Comparison of ENCODE assay signal across 8 mouse cellular contexts in the genomic region with DNA sequence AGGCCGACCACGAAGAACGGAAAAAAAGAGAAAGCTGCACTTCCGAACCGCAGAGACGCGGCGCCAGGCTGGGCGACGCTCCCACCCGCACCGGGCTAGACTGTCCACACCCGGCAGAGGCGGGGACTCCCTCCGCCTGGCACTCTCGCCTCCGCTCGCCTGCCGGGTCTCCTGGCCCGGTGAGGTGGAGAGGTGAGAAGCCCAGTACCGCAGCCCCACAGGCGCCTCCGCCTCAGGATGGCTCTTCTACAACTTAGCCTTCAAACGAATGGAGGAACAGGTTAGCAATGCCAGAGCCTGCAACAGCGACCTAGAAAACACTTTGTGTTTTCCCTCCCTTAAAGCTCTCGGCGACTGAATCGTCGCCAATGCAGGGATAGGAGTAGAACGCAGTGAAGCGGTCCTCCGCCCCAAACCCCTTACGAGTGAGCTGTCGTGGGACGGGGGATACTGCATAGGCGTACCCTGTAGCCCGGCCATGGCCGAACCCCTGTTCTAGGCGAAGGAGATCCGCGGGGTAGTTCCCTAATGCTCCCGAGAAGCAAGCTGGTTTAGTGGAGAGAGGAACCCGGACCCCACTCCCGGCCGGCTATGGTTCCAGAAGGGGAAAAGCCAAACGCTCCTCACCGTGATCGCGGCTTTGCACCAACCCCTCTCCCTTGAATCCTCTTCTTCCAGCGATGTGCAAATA. TPM values are rescaled to one million over a fixed set of nuclear protein-coding genes. Genes with fewer than 3 reads are reported as not detected.
DNase-seq lines count a peak whose midpoint lies in the region; ATAC-seq and TF ChIP-seq lines count a peak whose summit lies in the region.

No protein-coding gene starts in this region.

- peak overlapping the region; percentile 84 for H3K4me2 ChIP-seq in forebrain, embryonic 11.5 days (ENCODE audit: low read depth, low read length, severe bottlenecking)
- peak overlapping the region; percentile 86 for H3K4me2 ChIP-seq in heart, postnatal 0 days (ENCODE audit: low read depth, low read length)
- peak overlapping the region; percentile 98 for H3K4me2 ChIP-seq in neural tube, embryonic 14.5 days (ENCODE audit: low read depth, low read length)

- WGBS in forebrain, embryonic 11.5 days = under 1% methylated on average over 50 of the region's 50 CpGs
- WGBS in heart, postnatal 0 days = under 1% methylated on average over 49 of the region's 50 CpGs
- under 1% methylated on average over 50 of the region's 50 CpGs for WGBS in lung, adult 2 months
- WGBS in neural tube, embryonic 14.5 days = under 1% methylated on average over 50 of the region's 50 CpGs
- under 1% methylated on average over 50 of the region's 50 CpGs for WGBS in thymus, adult 2 months

- no peaks in the 10 kb centered on the region; the same call in 1 of the 2 replicates for H3K4me1 ChIP-seq in forebrain, embryonic 11.5 days (replicated peaks; ENCODE audit: control insufficient read depth, insufficient read depth, low read length)
- H3K4me1 ChIP-seq in heart, postnatal 0 days (ENCODE audit: control insufficient read depth, insufficient read depth) = peaks cover 10% of the 10 kb centered on the region; the same call in 1 of the 2 replicates
- H3K4me1 ChIP-seq in lung, adult 2 months (ENCODE audit: control insufficient read depth, insufficient read depth, low read length) = peaks cover 17% of the 10 kb centered on the region
- peaks cover 17% of the 10 kb centered on the region for H3K4me1 ChIP-seq in neural tube, embryonic 14.5 days (ENCODE audit: control insufficient read depth, insufficient read depth, low read length)
- peaks cover 16% of the 10 kb centered on the region for H3K4me1 ChIP-seq in thymus, adult 2 months (replicated peaks; ENCODE audit: control insufficient read depth, insufficient read depth, low read length)

- no peak for ATAC-seq in forebrain, embryonic 11.5 days (replicated peaks; ENCODE audit: low FRiP score)
- ATAC-seq in heart, postnatal 0 days (ENCODE audit: insufficient read depth, low read depth) = no peak
- peak; percentile 7; the same call in 1 of the 2 replicates for ATAC-seq in neural tube, embryonic 14.5 days (ENCODE audit: low read depth)

- no peaks in the 10 kb centered on the region for H3K36me3 ChIP-seq in forebrain, embryonic 11.5 days (ENCODE audit: control insufficient read depth, insufficient read depth, low read length)
- peaks cover 7% of the 10 kb centered on the region; the same call in 1 of the 2 replicates for H3K36me3 ChIP-seq in heart, postnatal 0 days (replicated peaks; ENCODE audit: control insufficient read depth, insufficient read depth, low read length)
- H3K36me3 ChIP-seq in neural tube, embryonic 14.5 days (ENCODE audit: control insufficient read depth, insufficient read depth, low read length) = no peaks in the 10 kb centered on the region
- no peaks in the 10 kb centered on the region for H3K36me3 ChIP-seq in thymus, adult 2 months (ENCODE audit: control insufficient read depth, insufficient read depth, low read length)

- no peaks in the 10 kb centered on the region for H3K9me3 ChIP-seq in forebrain, embryonic 11.5 days (ENCODE audit: control insufficient read depth, low read length)
- H3K9me3 ChIP-seq in heart, postnatal 0 days (replicated peaks; ENCODE audit: control insufficient read depth, low read length) = no peaks in the 10 kb centered on the region
- no peaks in the 10 kb centered on the region for H3K9me3 ChIP-seq in neural tube, embryonic 14.5 days (ENCODE audit: control insufficient read depth, low read length)

- TF ChIP-seq POLR2A in brain, embryonic 14.5 days (IDR thresholded peaks at IDR 0.05; ENCODE audit: borderline replicate concordance, extremely low read depth, insufficient read depth, insufficient read length, poor library complexity, severe bottlenecking) = no peak
- TF ChIP-seq POLR2A in lung, adult 2 months (IDR thresholded peaks at IDR 0.05; ENCODE audit: borderline replicate concordance, extremely low read depth, low read depth, low read length) = peak; percentile 42; the same call in 1 of the 2 replicates
- TF ChIP-seq POLR2A in thymus, adult 2 months (IDR thresholded peaks at IDR 0.05; ENCODE audit: control insufficient read depth, extremely low read depth, insufficient read depth, low read length, poor library complexity) = no peak

- peak overlapping the region; percentile 79 for H3K4me3 ChIP-seq in forebrain, embryonic 11.5 days (ENCODE audit: low read depth, low read length)
- peak overlapping the region; percentile 91 for H3K4me3 ChIP-seq in heart, postnatal 0 days (ENCODE audit: low read depth, low read length)
- H3K4me3 ChIP-seq in lung, adult 2 months (replicated peaks; ENCODE audit: extremely low read depth, low read depth, low read length) = peak overlapping the region; percentile 87
- peak overlapping the region; percentile 84 for H3K4me3 ChIP-seq in neural tube, embryonic 14.5 days (ENCODE audit: low read depth, low read length)
- H3K4me3 ChIP-seq in thymus, adult 2 months (ENCODE audit: control insufficient read depth, insufficient read depth, low read length) = peak overlapping the region; percentile 52

- no peak for TF ChIP-seq CTCF in brain, embryonic 14.5 days (IDR thresholded peaks at IDR 0.05; ENCODE audit: borderline replicate concordance, extremely low read depth, insufficient read depth, insufficient read length)
- TF ChIP-seq CTCF in heart, postnatal 0 days (IDR thresholded peaks at IDR 0.05; ENCODE audit: low read depth) = no peak
- TF ChIP-seq CTCF in lung, adult 2 months (IDR thresholded peaks at IDR 0.05; ENCODE audit: insufficient read depth, low read length) = no peak
- TF ChIP-seq CTCF in thymus, adult 2 months (IDR thresholded peaks at IDR 0.05; ENCODE audit: borderline replicate concordance, control insufficient read depth, extremely low read depth, insufficient read depth, low read length, poor library complexity) = no peak

- peak overlapping the region; percentile 98 for H3K27ac ChIP-seq in forebrain, embryonic 11.5 days (ENCODE audit: low read depth, low read length)
- H3K27ac ChIP-seq in heart, postnatal 0 days (ENCODE audit: low read depth) = peak overlapping the region; percentile 99
- H3K27ac ChIP-seq in neural tube, embryonic 14.5 days (ENCODE audit: low read depth, low read length) = peak overlapping the region; percentile 97
- H3K27ac ChIP-seq in thymus, adult 2 months (ENCODE audit: control insufficient read depth, insufficient read depth, low read length) = peak overlapping the region; percentile 13; the same call in 1 of the 2 replicates

- peak; percentile 39 to 51 for DNase-seq in B cell, adult 2 months
- DNase-seq in brain, embryonic 14.5 days (ENCODE audit: low read depth) = peak; percentile 71
- peak; percentile 76 for DNase-seq in forebrain, embryonic 11.5 days (ENCODE audit: low spot score)
- peak; percentile 62 for DNase-seq in heart, postnatal 0 days (ENCODE audit: low spot score)
- peak; percentile 63 to 75 for DNase-seq in kidney, postnatal 4 days
- DNase-seq in lung, adult 2 months = peak; percentile 73
- DNase-seq in thymus, adult 2 months = peak; percentile 24

- peak overlapping the region; percentile 94 for H3K9ac ChIP-seq in forebrain, embryonic 11.5 days (ENCODE audit: low read length)
- H3K9ac ChIP-seq in heart, postnatal 0 days (replicated peaks; ENCODE audit: low read depth, low read length) = peak overlapping the region; percentile 97
- H3K9ac ChIP-seq in neural tube, embryonic 14.5 days (replicated peaks; ENCODE audit: low read depth, low read length) = peak overlapping the region; percentile 83

- no peaks in the 10 kb centered on the region for H3K27me3 ChIP-seq in forebrain, embryonic 11.5 days (ENCODE audit: control insufficient read depth, insufficient read depth, low read length)
- no peaks in the 10 kb centered on the region for H3K27me3 ChIP-seq in heart, postnatal 0 days (ENCODE audit: control insufficient read depth, insufficient read depth, low read length)
- no peaks in the 10 kb centered on the region for H3K27me3 ChIP-seq in neural tube, embryonic 14.5 days (ENCODE audit: control insufficient read depth, insufficient read depth, low read length)
- peaks cover 10% of the 10 kb centered on the region; the same call in 1 of the 2 replicates for H3K27me3 ChIP-seq in thymus, adult 2 months (ENCODE audit: control insufficient read depth, insufficient read depth, low read length)

- no peak for TF ChIP-seq EP300 in heart, postnatal 0 days (IDR thresholded peaks at IDR 0.05; ENCODE audit: low read depth)

RNA-seq across cellular contexts. Expression of a gene that starts 0.5 kb away (rescaled TPM):
- polyA plus RNA-seq in brain, embryonic 14.5 days (2012; rRNA removed) = 11.3 and 20.5 TPM in 2 replicates
- polyA plus RNA-seq in forebrain, embryonic 11.5 days (2014; fragmentation: Nextera tagmentation; extraction: Ambion mirVana) = 22.2 and 24.4 TPM in 2 replicates
- total RNA-seq in heart, postnatal 0 days (2014; rRNA removed; ENCODE audit: low replicate concordance) = 30.3 and 39.8 TPM in 2 replicates
- 69.7 and 73.9 TPM in 2 replicates for polyA plus RNA-seq in heart, postnatal 0 days (2015; fragmentation: Nextera tagmentation; extraction: Ambion mirVana)
- 27.3 and 27.8 TPM in 2 replicates for polyA plus RNA-seq in lung, adult 2 months (2012; rRNA removed)
- polyA plus RNA-seq in neural tube, embryonic 14.5 days (2014; fragmentation: Nextera tagmentation; extraction: Ambion mirVana) = 36.7 and 39.8 TPM in 2 replicates
- 5.9 and 7.3 TPM in 2 replicates for polyA plus RNA-seq in thymus, adult 2 months (2012; rRNA removed)

Comparison
In these comparisons a context has a peak if more than half of its experiments do, and no peak if none do; other contexts are left out.
1. DNase-seq: peak in every context shown above with its lines; median percentile 76 in forebrain, embryonic 11.5 days; 73 in lung, adult 2 months; 71 in brain, embryonic 14.5 days; 69 in kidney, postnatal 4 days; 62 in heart, postnatal 0 days; 45 in B cell, adult 2 months; 24 in thymus, adult 2 months.
2. H3K27ac ChIP-seq: peak in every context shown above with its lines; median percentile 99 in heart, postnatal 0 days; 98 in forebrain, embryonic 11.5 days; 97 in neural tube, embryonic 14.5 days; 13 in thymus, adult 2 months.